Mouse (Mus musculus) forebrain, embryonic 14.5 days (tissue): ENCODE data around the gene Ugt3a1. TPM values are rescaled to one million over a fixed set of nuclear protein-coding genes. Genes with fewer than 3 reads are reported as not detected.

Experiments used
- polyA plus RNA-seq: library from polyadenylated mRNA; unstranded; fragments of >200 nt; fragmentation: Nextera tagmentation; extraction: Ambion mirVana; gene quantifications from 2 replicates; pipeline ENCODE4 v1.2.1, GENCODE M21; 2014

Gene Ugt3a1
- polyA plus RNA-seq, 1 experiment from 2014 or later, result not detected

Other genes with a start within 250 kb of the Ugt3a1 start
- gene Nadk2, start 205.6 kb upstream of the Ugt3a1 start, polyA plus RNA-seq, result 23.4 TPM in 2 replicates
- 5.0 and 7.3 TPM in 2 replicates for gene Lmbrd2, start 136.3 kb upstream of the Ugt3a1 start, polyA plus RNA-seq
- 49.2 and 55.7 TPM in 2 replicates for gene Skp2, start 121.5 kb upstream of the Ugt3a1 start, polyA plus RNA-seq
- not detected in 2 replicates for gene Ugt3a2, start 58.7 kb downstream of the Ugt3a1 start, polyA plus RNA-seq
- gene Capsl, start 159.1 kb downstream of the Ugt3a1 start, polyA plus RNA-seq, result 2.6 and 2.7 TPM in 2 replicates